Mouse (Mus musculus) midbrain, embryonic 16.5 days (tissue): ENCODE data around the gene Gm13043. TPM values are rescaled to one million over a fixed set of nuclear protein-coding genes. Genes with fewer than 3 reads are reported as not detected.
"Not testable (repeated sequence)": the region's sequence is repeated elsewhere in the genome, so short reads cannot be mapped to it uniquely, and the experiment has no call there.

Experiments used
- ATAC-seq: fragments of 200-750 bp; cut with Nextera tagmentation; 2 replicates; pipeline ENCODE4 v1.8.0; 2017; ENCODE audit warnings: moderate TSS enrichment
- H3K27ac ChIP-seq: fragments of 300-500 bp; sonication (generic); 2 replicates; pipeline ENCODE4 v1.5.1; 2014; ENCODE audit warnings: mild to moderate bottlenecking, low read length, mixed read lengths
- H3K27me3 ChIP-seq: fragments of 300-500 bp; sonication (generic); 2 replicates; pipeline ENCODE4 v1.6.1; 2014; ENCODE audit warnings: low read depth, low read length, mixed read lengths; ENCODE audit not compliant: control insufficient read depth, insufficient read depth
- H3K36me3 ChIP-seq: fragments of 300-500 bp; sonication (generic); 2 replicates; pipeline ENCODE4 v1.6.1; 2014; ENCODE audit warnings: mild to moderate bottlenecking, low read length, moderate library complexity, mixed read lengths; ENCODE audit not compliant: control insufficient read depth, insufficient read depth
- H3K4me1 ChIP-seq: fragments of 300-500 bp; sonication (generic); 2 replicates; pipeline ENCODE4 v1.6.1; 2014; ENCODE audit warnings: mild to moderate bottlenecking, low read length, mixed read lengths; ENCODE audit not compliant: control insufficient read depth, insufficient read depth
- H3K4me2 ChIP-seq: fragments of 300-500 bp; sonication (generic); 2 replicates; pipeline ENCODE4 v1.6.1; 2014; ENCODE audit warnings: mild to moderate bottlenecking, low read length, mixed read lengths
- H3K4me3 ChIP-seq: fragments of 300-500 bp; sonication (generic); 2 replicates; pipeline ENCODE4 v1.5.1; 2014; ENCODE audit warnings: low read depth, mild to moderate bottlenecking, low read length, moderate library complexity, mixed read lengths
- H3K9ac ChIP-seq: fragments of 300-500 bp; sonication (generic); 2 replicates; pipeline ENCODE4 v1.6.1; 2014; ENCODE audit warnings: low read depth, low read length, mixed read lengths
- H3K9me3 ChIP-seq: fragments of 300-500 bp; sonication (generic); replicated peaks from 2 replicates; pipeline ENCODE4 v1.6.1; 2014; ENCODE audit warnings: mild to moderate bottlenecking, low read length, mixed read lengths; ENCODE audit not compliant: control insufficient read depth, poor library complexity, severe bottlenecking
- WGBS: fragments of 180-500 bp; shearing (Covaris S2); extraction: QIAGEN DNeasy Blood & Tissue Kit; methylation state at CpG from one replicate; pipeline ENCODE4 v1.1.7; 2014; 5-methylcytosine and 5-hydroxymethylcytosine counted together
- polyA plus RNA-seq: library from polyadenylated mRNA; unstranded; fragments of >200 nt; fragmentation: Nextera tagmentation; extraction: Ambion mirVana; gene quantifications from 2 replicates; pipeline ENCODE4 v1.2.1, GENCODE M21; 2015

Gene Gm13043
- polyA plus RNA-seq, result not detected in 2 replicates

DNA sequence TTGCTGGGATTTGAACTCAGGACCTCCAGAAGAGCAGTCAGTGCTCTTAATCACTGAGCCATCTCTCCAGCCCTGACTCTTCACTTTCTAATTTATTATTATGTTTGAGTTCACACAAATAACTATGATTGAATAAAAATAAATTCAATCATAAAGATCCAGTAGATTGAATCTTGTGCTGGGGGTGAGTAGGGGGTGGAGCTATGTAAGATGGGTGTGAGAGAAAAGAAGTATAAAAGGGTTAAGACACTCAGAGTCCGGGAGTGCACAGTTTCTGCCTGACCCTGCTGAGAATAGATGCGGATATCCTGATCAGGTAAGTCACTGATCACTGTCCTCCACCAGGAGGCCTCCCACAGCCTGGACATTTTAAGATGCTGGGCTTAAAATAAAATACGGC lies at the start of gene Gm13043:
Gm13043 (plus strand) TSS at position 301 of the 400 bp plus-strand sequence.
- 86% methylated on average over 3 of the region's 3 CpGs for WGBS
- Histone ChIP-seq H3K27ac (no peak within 1 kb of the TSS), H3K4me1 (no peaks in the 10 kb centered on the region), H3K4me2 (no peak within 1 kb of the TSS), H3K9me3 (no peaks in the 10 kb centered on the region), H3K36me3 (no peaks in the 10 kb centered on the region), H3K9ac (no peak within 1 kb of the TSS), H3K27me3 (no peaks in the 10 kb centered on the region), H3K4me3 (no peak within 1 kb of the TSS)
- ATAC-seq, result no peak

DNA sequence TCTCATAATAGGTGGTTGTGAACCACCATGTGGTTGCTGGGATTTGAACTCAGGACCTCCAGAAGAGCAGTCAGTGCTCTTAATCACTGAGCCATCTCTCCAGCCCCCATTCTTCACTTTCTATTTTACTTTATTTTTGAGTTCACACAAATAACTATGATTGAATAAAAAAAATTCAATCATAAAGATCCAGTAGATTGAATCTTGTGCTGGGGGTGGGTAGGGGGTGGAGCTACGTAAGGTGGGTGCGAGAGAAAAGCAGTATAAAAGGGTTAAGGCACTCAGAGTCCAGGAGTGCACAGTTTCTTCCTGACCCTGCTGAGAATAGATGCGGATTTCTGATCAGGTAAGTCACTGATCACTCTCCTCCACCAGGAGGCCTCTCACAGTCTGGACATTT lies 24.5 kb downstream of the Gm13043 start, which contains the start of gene Gm13040:
Gm13040 (plus strand) TSS at position 301 of the 400 bp plus-strand sequence.
- not testable (repeated sequence) for H3K4me1 ChIP-seq, H3K27ac ChIP-seq, H3K9me3 ChIP-seq, H3K27me3 ChIP-seq, H3K36me3 ChIP-seq, ATAC-seq, H3K9ac ChIP-seq, H3K4me3 ChIP-seq, H3K4me2 ChIP-seq
- WGBS, result no CpG with 5 or more reads among the region's 3 CpGs

DNA sequence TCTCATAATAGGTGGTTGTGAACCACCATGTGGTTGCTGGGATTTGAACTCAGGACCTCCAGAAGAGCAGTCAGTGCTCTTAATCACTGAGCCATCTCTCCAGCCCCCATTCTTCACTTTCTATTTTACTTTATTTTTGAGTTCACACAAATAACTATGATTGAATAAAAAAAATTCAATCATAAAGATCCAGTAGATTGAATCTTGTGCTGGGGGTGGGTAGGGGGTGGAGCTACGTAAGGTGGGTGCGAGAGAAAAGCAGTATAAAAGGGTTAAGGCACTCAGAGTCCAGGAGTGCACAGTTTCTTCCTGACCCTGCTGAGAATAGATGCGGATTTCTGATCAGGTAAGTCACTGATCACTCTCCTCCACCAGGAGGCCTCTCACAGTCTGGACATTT lies 40.3 kb downstream of the Gm13043 start, which contains the start of the genes BC080695 and Gm13057:
BC080695 (plus strand) TSS at position 301 of the 400 bp plus-strand sequence.
Gm13057 (plus strand) TSS at position 310 of the 400 bp plus-strand sequence.
- not testable (repeated sequence) for H3K4me1 ChIP-seq, ATAC-seq, H3K27me3 ChIP-seq, H3K4me3 ChIP-seq, H3K36me3 ChIP-seq, H3K9me3 ChIP-seq, H3K4me2 ChIP-seq, H3K9ac ChIP-seq, H3K27ac ChIP-seq
- WGBS, result no CpG with 5 or more reads among the region's 3 CpGs

Other genes starting within 250 kb of the Gm13043 start
- 36.1 and 40.2 TPM in 2 replicates for gene Pdpn, start 211.8 kb upstream of the Gm13043 start, polyA plus RNA-seq
- 0.40 and 0.52 TPM in 2 replicates for gene Lrrc38, start 161.6 kb upstream of the Gm13043 start, polyA plus RNA-seq
- not detected in 2 replicates for gene Pramel1, start 116.9 kb upstream of the Gm13043 start, polyA plus RNA-seq
- 25.2 and 27.0 TPM in 2 replicates for gene Pramef8, start 98.9 kb upstream of the Gm13043 start, polyA plus RNA-seq
- not detected in 2 replicates for gene Oog4, start 61.0 kb upstream of the Gm13043 start, polyA plus RNA-seq
- gene Gm13040, start 24.6 kb downstream of the Gm13043 start, polyA plus RNA-seq, result not detected in 2 replicates
- not detected in 2 replicates for gene BC080695, start 40.4 kb downstream of the Gm13043 start, polyA plus RNA-seq
- not detected in 2 replicates for gene Gm13057, start 40.4 kb downstream of the Gm13043 start, polyA plus RNA-seq
- not detected in 2 replicates for gene Gm13083, start 103.7 kb downstream of the Gm13043 start, polyA plus RNA-seq
- not detected in 2 replicates for gene Gm13088, start 145.9 kb downstream of the Gm13043 start, polyA plus RNA-seq
- gene Gm13089, start 191.4 kb downstream of the Gm13043 start, polyA plus RNA-seq, result not detected in 2 replicates
- gene Gm13078, start 208.1 kb downstream of the Gm13043 start, polyA plus RNA-seq, result not detected in 2 replicates